Mouse (Mus musculus) ES-Bruce4 (cell line): Measurements from ENCODE around the gene Iqschfp. TPM values are rescaled to one million over a fixed set of nuclear protein-coding genes. Genes with fewer than 3 reads are reported as not detected.
A peak's percentile ranks its signal among the peaks of the same experiment; 100 is the strongest.

Experiments
- H3K27ac ChIP-seq: 2 replicates; pipeline ENCODE4 v1.5.1; 2012; ENCODE audit warnings: low read length, inconsistent platforms; ENCODE audit not compliant: insufficient read depth
- H3K27me3 ChIP-seq: 2 replicates; pipeline ENCODE4 v1.6.1; 2012; ENCODE audit warnings: mild to moderate bottlenecking, low read length, inconsistent platforms; ENCODE audit not compliant: control insufficient read depth, poor library complexity, insufficient read depth, severe bottlenecking
- H3K36me3 ChIP-seq: 2 replicates; pipeline ENCODE4 v1.6.1; 2012; ENCODE audit warnings: inconsistent platforms, mild to moderate bottlenecking, low read length, moderate library complexity; ENCODE audit not compliant: control insufficient read depth, poor library complexity, insufficient read depth, severe bottlenecking
- H3K4me1 ChIP-seq: one replicate; pipeline ENCODE4 v1.8.1; 2011; ENCODE audit warnings: low read length; ENCODE audit not compliant: control insufficient read depth, insufficient read depth
- H3K4me3 ChIP-seq: 2 replicates; pipeline ENCODE4 v1.5.1; 2011; ENCODE audit warnings: low read depth, mild to moderate bottlenecking, low read length
- H3K9ac ChIP-seq: 2 replicates; pipeline ENCODE4 v1.6.1; 2012; ENCODE audit warnings: low read depth, mild to moderate bottlenecking, inconsistent platforms; ENCODE audit not compliant: poor library complexity, severe bottlenecking
- H3K9me3 ChIP-seq: replicated peaks from 2 replicates; pipeline ENCODE4 v1.6.1; 2012; ENCODE audit warnings: mild to moderate bottlenecking, low read length, inconsistent platforms; ENCODE audit not compliant: control insufficient read depth, poor library complexity, insufficient read depth, severe bottlenecking
- CTCF ChIP-seq: IDR thresholded peaks from one replicate; pipeline ENCODE4 v1.8.1; 2011; ENCODE audit warnings: low read depth, low read length
- EP300 ChIP-seq: IDR thresholded peaks from 2 replicates; pipeline ENCODE4 v1.6.1; 2011; ENCODE audit warnings: low read depth, low read length; ENCODE audit not compliant: insufficient read depth
- POLR2A ChIP-seq: IDR thresholded peaks from one replicate; pipeline ENCODE4 v1.8.1; 2011; ENCODE audit warnings: low read length; ENCODE audit not compliant: insufficient read depth
- polyA plus RNA-seq: library from polyadenylated mRNA; stranded (reverse); fragments of >200 nt; gene quantifications from 2 replicates; pipeline ENCODE4 v1.2.4, GENCODE M21; 2011; ENCODE audit warnings: low read depth; ENCODE audit not compliant: missing spikeins, insufficient read depth, insufficient read length

Iqschfp gene
- polyA plus RNA-seq, 1 experiment, result not detected

DNA sequence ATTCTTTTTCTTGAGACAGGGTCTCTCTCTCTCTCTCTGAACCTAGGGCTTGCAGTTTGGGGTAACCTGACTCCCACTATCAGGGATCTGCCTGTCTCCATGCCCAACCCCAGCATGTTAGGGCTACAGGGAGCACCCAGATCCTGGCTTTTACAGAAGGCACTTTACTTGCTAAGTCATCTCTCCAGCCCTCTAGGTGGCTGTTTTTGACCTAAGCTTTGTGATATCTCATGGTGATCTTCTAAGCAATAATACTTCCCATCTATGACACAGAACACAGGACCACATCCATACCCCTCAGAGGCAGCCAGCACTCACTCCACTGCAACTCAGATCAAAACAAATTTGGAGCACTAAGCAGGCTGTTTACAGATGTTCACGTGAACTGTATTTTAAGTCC is 600.0 kb downstream of the Iqschfp start:
- Histone ChIP-seq H3K4me3 (peak overlapping the region; percentile 50), H3K9ac (peak overlapping the region; percentile 93), H3K36me3 (no peaks in the 10 kb centered on the region), H3K9me3 (no peaks in the 10 kb centered on the region), H3K27me3 (no peaks in the 10 kb centered on the region), H3K4me1 (peaks cover 6% of the 10 kb centered on the region), H3K27ac (peak overlapping the region; percentile 100)
- TF ChIP-seq POLR2A (no peak), CTCF (no peak), EP300 (no peak)

GRCm38 (mm10) chr3:68492513-68492912 is 600.5 kb downstream of the Iqschfp start:
- no peak for TF ChIP-seq POLR2A
- TF ChIP-seq CTCF, result no peak
- peak; percentile 98 for TF ChIP-seq EP300
- H3K9me3 ChIP-seq, result no peaks in the 10 kb centered on the region
- no peaks in the 10 kb centered on the region for H3K27me3 ChIP-seq
- 0 out of 2 replicates have a peak, but pooled peaks cover 3% of the 10 kb centered on the region for H3K36me3 ChIP-seq
- H3K27ac ChIP-seq, result peak overlapping the region; percentile 100
- H3K4me3 ChIP-seq, result peak overlapping the region; percentile 15; the same call in 1 of the 2 replicates
- H3K4me1 ChIP-seq, result peaks cover 6% of the 10 kb centered on the region
- peak overlapping the region; percentile 93 for H3K9ac ChIP-seq

- H3K9me3 ChIP-seq, result no peaks in the 10 kb centered on the region
- H3K36me3 ChIP-seq, result 0 out of 2 replicates have a peak, but pooled peaks cover 3% of the 10 kb centered on the region
- H3K4me3 ChIP-seq, result peak overlapping the region; percentile 78
- H3K27me3 ChIP-seq, result no peaks in the 10 kb centered on the region
- TF ChIP-seq EP300 (peak; percentile 86), POLR2A (peak; percentile 71), CTCF (no peak)
- H3K9ac ChIP-seq, result peak overlapping the region; percentile 93
- H3K4me1 ChIP-seq, result peaks cover 2% of the 10 kb centered on the region
- H3K27ac ChIP-seq, result peak overlapping the region; percentile 100
Measured at GRCm38 (mm10) chr3:68493170-68493585, 601.1 kb downstream of the Iqschfp start.

DNA sequence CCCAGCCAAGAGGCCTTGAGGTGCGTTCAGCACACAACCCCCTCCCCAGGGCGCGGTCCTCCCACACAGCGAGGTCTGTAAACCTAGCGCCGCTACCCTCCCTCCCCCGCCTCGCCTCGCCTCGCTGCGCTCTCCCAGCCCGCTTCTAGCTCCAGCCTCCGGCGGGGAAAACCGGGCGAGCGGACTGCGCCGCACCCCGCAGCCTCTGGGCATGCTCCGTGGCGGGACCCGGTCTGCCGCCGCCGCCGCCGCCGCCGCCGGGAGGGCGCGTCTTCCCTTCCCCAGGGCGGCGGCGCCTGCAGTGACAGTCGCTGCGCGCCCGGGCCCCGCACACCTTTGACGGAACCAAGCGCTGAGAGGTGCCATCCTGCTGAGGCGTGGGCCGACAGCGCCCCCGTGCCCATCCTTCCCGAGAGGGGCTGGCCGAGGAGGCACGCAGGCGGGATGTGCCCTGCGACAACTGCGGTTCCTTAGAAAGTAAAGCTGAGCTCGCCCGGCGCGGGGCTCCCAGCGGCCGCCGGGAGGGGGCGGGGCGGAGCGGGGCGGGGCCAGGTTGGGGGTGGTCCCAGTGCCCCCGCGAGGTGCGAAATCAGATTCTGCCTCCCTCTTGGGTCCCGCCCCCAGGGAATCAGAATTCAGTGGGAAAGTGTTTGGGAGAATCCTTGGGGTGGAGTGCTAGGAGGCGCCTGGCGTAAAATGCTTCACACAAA is 601.7 kb downstream of the Iqschfp start:
- Histone ChIP-seq H3K4me3 (peak overlapping the region; percentile 87), H3K4me1 (peaks cover 2% of the 10 kb centered on the region), H3K27ac (peak overlapping the region; percentile 100), H3K27me3 (no peaks in the 10 kb centered on the region), H3K9ac (peak overlapping the region; percentile 93), H3K36me3 (0 out of 2 replicates have a peak, but pooled peaks cover 3% of the 10 kb centered on the region), H3K9me3 (no peaks in the 10 kb centered on the region)
- TF ChIP-seq POLR2A (peak; percentile 50), CTCF (no peak), EP300 (peak; percentile 50)

- Histone ChIP-seq H3K27me3 (no peaks in the 10 kb centered on the region), H3K27ac (peak overlapping the region; percentile 80), H3K4me3 (peak overlapping the region; percentile 87), H3K36me3 (0 out of 2 replicates have a peak, but pooled peaks cover 3% of the 10 kb centered on the region), H3K9ac (peak overlapping the region; percentile 93), H3K9me3 (no peaks in the 10 kb centered on the region), H3K4me1 (no peaks in the 10 kb centered on the region)
- TF ChIP-seq EP300 (no peak), POLR2A (no peak), CTCF (no peak)
Measured at GRCm38 (mm10) chr3:68494296-68495095, 602.5 kb downstream of the Iqschfp start.
